Mouse (Mus musculus): ENCODE data around the gene Foxp1.

- TF ChIP-seq CTCF (IDR thresholded peaks at IDR 0.05; ENCODE audit: low read depth, low read length) (no peak), POLR2A (IDR thresholded peaks at IDR 0.05; ENCODE audit: borderline replicate concordance, low read depth, low read length) (no peak)
These were observed 24.4 kb downstream of the Foxp1 start for GRCm38 (mm10) chr6:99498082-99498481.
